Mouse (Mus musculus): ENCODE measurements around the gene Rnaseh2b.

DNA sequence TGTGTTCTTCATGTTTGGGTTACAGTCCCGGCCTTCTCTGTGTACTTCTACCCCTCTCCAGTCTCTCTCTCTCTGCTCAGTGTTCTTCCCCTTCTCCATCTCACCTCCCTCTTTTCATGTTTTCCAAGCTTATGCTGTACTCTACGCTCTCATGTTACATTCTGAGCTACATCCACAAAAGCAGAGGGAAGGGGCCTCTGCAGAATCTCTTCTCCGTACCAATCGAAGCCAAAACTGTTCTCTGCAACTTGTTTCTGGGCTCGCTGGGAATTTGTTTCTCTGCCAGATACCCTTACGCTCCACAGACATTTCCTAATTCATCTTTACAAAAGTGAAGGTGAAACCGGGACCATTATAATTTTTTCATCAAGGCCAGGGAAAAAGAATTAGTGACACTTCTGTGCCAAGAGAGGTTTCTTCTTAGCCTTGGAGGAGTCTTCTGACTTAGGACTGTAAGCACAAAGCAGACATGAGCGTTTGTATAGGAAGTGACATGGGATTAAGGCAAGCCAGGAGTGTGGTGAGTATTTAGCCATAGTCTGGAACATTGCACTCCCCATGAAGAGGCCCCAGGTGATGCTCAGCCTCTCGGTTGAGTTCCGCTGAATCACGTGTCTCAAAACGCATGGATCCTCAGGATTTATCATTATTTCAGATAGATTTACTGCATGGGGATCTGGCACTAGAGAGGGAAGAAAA, 21.5 kb upstream of the Rnaseh2b start:
- no peak for TF ChIP-seq POLR2A (IDR thresholded peaks at IDR 0.05; ENCODE audit: borderline replicate concordance, control insufficient read depth, low read depth, low read length)
- no peak for TF ChIP-seq CTCF (IDR thresholded peaks at IDR 0.05; ENCODE audit: control insufficient read depth, insufficient read depth, low read length)

Measured in bone marrow, adult 2 months (tissue).